Mouse (Mus musculus) forebrain, embryonic 15.5 days (tissue): ENCODE results near the gene Map3k14. TPM values are rescaled to one million over a fixed set of nuclear protein-coding genes. Genes with fewer than 3 reads are reported as not detected.

Source experiments
- ATAC-seq: fragments of 200-750 bp; cut with Nextera tagmentation; replicated peaks from 2 replicates; pipeline ENCODE4 v1.8.0; 2017; ENCODE audit warnings: mild to moderate bottlenecking, moderate TSS enrichment, moderate library complexity
- H3K27ac ChIP-seq: fragments of 300-500 bp; sonication (generic); replicated peaks from 2 replicates; pipeline ENCODE4 v1.5.1; 2015; ENCODE audit warnings: mild to moderate bottlenecking, inconsistent platforms
- H3K27me3 ChIP-seq: fragments of 300-500 bp; sonication (generic); 2 replicates; pipeline ENCODE4 v1.6.1; 2015; ENCODE audit warnings: inconsistent platforms
- H3K36me3 ChIP-seq: fragments of 300-500 bp; sonication (generic); 2 replicates; pipeline ENCODE4 v1.6.1; 2015; ENCODE audit warnings: mild to moderate bottlenecking, inconsistent platforms
- H3K4me1 ChIP-seq: fragments of 300-500 bp; sonication (generic); 2 replicates; pipeline ENCODE4 v1.6.1; 2015; ENCODE audit warnings: inconsistent platforms
- H3K4me2 ChIP-seq: fragments of 300-500 bp; sonication (generic); replicated peaks from 2 replicates; pipeline ENCODE4 v1.6.1; 2015; ENCODE audit warnings: mild to moderate bottlenecking, inconsistent platforms
- H3K4me3 ChIP-seq: fragments of 300-500 bp; sonication (generic); 2 replicates; pipeline ENCODE4 v1.5.1; 2015; ENCODE audit warnings: mild to moderate bottlenecking, inconsistent platforms
- H3K9ac ChIP-seq: fragments of 300-500 bp; sonication (generic); replicated peaks from 2 replicates; pipeline ENCODE4 v1.6.1; 2015; ENCODE audit warnings: mild to moderate bottlenecking, inconsistent platforms
- H3K9me3 ChIP-seq: fragments of 300-500 bp; sonication (generic); 2 replicates; pipeline ENCODE4 v1.6.1; 2016; ENCODE audit warnings: inconsistent platforms
- WGBS: fragments of 180-500 bp; shearing (Covaris S2); methylation state at CpG from one replicate; pipeline ENCODE4 v1.1.7; 2015; ENCODE audit warnings: mixed read lengths; 5-methylcytosine and 5-hydroxymethylcytosine counted together
- polyA plus RNA-seq: library from polyadenylated mRNA; unstranded; fragments of >200 nt; fragmentation: Nextera tagmentation; extraction: Ambion mirVana; gene quantifications from 2 replicates; pipeline ENCODE4 v1.2.1, GENCODE M21; 2015

The Map3k14 gene
- 3.7 and 3.9 TPM in 2 replicates for polyA plus RNA-seq

DNA sequence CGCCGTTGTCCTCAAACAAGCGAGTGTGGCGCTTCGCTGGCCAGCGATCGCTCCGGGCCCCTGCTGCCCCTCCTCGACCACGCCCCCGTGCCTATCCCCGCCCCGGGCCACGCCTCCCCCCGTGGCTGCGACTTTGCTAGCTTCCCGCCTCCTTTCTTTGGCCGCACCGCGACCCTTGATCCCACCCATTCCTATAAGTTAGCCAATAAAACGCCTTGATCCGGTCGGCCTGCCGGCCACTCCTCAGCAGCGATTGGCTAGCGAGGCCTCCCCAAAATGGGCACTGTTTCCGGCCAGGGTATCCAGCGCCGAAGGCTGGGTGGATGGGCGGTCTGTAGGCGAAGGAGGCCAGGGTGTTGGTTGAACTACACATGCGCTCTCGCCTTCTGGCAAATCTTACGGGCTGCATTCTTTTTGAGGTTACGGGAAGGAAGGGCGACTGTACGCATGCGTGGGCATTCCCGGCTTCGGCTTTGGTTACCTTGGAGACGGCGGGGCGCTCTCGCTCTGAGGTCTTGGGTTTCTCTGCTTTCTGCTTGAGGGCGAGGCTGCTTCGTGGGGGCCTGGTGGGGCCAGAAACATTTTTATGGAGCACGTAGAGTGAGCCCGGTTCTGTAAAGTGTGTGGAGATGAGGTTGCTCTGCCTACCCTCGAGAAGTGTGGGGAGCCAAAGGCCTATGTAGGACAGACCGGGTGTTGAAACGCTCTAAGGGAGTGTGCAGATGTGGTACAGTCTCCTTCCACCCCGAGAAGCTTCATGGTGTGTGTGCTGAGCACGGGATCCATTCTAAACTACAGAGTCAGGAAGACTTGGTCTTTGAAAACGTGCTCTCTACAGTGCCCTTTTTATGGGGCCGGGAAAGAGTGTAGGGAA is at the start of gene Map3k14:
Gene Map3k14, minus strand, starts transcription at position 127 of the 874 bp plus-strand sequence.
- Histone ChIP-seq H3K9ac (peak within 1 kb of the TSS; percentile 75), H3K36me3 (no peaks in the 10 kb centered on the region), H3K27ac (peak within 1 kb of the TSS; percentile 89), H3K4me2 (peak within 1 kb of the TSS; percentile 88), H3K4me1 (peaks cover 53% of the 10 kb centered on the region), H3K9me3 (no peaks in the 10 kb centered on the region), H3K27me3 (no peaks in the 10 kb centered on the region), H3K4me3 (peak within 1 kb of the TSS; percentile 71)
- peak; percentile 99 for ATAC-seq
- 1% methylated on average over 55 of the region's 55 CpGs for WGBS

DNA sequence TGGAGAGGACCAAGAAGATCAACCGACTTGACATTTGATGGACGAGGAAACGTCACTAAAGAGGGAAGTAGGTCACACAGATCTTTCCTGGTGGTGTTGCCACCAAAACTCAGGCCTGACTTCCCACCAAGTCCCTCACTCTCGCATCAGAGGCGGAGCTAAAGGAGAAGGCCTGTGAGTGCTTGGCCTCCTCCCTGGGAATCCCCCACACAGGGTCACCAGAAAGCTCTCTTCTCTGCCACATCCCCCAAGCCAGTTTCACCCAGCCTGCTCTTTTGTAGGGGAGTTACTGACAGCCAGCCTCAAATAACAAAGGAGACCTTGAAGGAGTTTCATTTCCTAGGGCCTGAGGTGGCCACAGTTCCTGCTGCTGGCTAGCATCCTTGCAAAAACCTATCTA is 48.1 kb upstream of the Map3k14 start:
- no peaks in the 10 kb centered on the region for H3K9me3 ChIP-seq
- no peak overlapping the region for H3K4me3 ChIP-seq
- no peak overlapping the region for H3K9ac ChIP-seq
- no peak overlapping the region for H3K27ac ChIP-seq
- no peak overlapping the region for H3K4me2 ChIP-seq
- ATAC-seq: no peak
- 87% methylated on average over 5 of the region's 5 CpGs for WGBS
- no peaks in the 10 kb centered on the region for H3K27me3 ChIP-seq
- no peaks in the 10 kb centered on the region for H3K36me3 ChIP-seq
- peaks cover 12% of the 10 kb centered on the region for H3K4me1 ChIP-seq

DNA sequence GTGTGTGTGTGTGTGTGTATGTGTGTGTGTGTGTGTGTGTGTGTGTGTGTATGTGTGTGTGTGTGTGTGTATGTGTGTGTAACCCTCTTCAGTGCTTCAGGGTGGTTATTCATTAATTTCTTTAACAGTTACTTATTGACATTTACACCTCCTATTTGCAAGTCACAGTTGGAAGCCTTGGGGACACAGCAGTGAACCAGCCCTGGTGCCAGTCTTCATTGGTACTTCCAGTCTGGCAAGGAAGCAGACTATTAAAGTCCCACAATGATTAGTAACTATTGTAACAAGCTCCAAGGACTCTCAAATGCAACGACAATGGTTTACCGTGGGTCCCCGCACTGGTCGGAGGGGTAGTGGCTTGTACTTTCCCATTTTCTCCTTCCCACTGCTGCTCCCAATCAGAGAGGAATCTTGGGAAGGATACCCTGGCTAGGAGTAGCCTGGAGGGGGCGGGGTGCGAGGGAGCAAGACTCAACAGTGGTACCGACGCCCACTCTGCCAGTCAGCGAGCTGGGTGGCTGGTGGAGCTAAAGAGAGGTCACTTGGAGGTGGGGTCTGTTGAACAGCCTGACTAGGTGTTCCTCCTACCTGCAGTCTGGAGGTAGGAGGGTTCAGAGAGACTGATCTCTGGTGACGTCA is 47.6 kb upstream of the Map3k14 start:
- Histone ChIP-seq H3K4me3 (no peak overlapping the region), H3K36me3 (no peaks in the 10 kb centered on the region), H3K27ac (no peak overlapping the region), H3K9ac (no peak overlapping the region), H3K27me3 (no peaks in the 10 kb centered on the region), H3K4me1 (peaks cover 11% of the 10 kb centered on the region), H3K4me2 (no peak overlapping the region), H3K9me3 (no peaks in the 10 kb centered on the region)
- WGBS: 83% methylated on average over 10 of the region's 10 CpGs
- no peak for ATAC-seq

DNA sequence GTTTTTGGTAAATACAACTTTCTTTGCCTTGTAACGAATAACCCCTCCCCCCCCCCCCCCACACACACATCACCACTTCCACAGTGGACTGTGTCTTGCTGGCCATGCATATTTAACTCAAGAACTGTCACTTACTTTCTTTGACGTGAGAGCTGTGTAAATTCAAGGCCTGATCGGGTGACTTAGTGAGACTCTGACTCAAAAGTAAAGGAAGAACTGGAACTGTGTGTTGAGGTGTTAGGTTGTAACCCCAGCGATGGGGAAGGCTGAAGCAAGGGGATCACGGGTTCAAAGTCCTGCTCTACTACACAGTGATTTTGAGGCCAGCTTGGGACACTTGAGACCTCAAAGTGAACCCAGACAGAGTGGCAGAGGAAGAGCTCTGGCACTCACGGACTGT is 46.3 kb upstream of the Map3k14 start:
- no peak overlapping the region for H3K4me3 ChIP-seq
- no peaks in the 10 kb centered on the region for H3K36me3 ChIP-seq
- no peak overlapping the region for H3K9ac ChIP-seq
- no peak overlapping the region for H3K27ac ChIP-seq
- WGBS: 79% methylated on average over 6 of the region's 6 CpGs
- peaks cover 7% of the 10 kb centered on the region for H3K4me1 ChIP-seq
- H3K4me2 ChIP-seq: no peak overlapping the region
- no peaks in the 10 kb centered on the region for H3K27me3 ChIP-seq
- no peaks in the 10 kb centered on the region for H3K9me3 ChIP-seq
- ATAC-seq: no peak

DNA sequence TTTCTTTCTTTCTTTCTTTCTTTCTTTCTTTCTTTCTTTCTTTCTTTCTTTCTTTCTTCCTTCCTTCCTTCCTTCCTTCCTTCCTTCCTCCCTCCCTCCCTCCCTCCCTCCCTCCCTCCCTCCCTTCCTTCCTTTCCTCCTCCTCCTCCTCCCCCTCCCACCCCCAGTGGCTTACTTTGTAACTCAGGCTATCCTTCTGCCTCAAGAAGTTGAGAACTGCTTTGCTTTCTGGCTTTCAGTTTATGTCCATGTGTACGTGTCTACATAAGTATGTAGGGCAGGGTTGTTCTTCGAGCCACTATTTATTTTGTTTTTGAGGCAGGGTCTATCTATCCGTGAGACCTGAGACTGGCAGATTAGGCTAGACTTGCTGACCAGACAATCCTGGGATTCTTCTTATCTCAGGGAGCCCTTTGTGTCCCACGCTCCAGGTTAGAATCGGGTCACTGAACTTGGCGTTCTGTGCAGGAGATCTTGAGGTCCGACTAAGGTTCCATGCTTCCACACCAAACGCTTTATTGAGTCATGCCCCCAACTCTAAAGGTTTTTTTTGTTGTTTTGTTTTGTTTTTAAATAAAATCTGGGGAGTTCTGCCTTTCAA is 45.5 kb upstream of the Map3k14 start:
- Histone ChIP-seq H3K4me2 (no peak overlapping the region), H3K36me3 (no peaks in the 10 kb centered on the region), H3K9ac (no peak overlapping the region), H3K4me3 (no peak overlapping the region), H3K27ac (no peak overlapping the region), H3K9me3 (no peaks in the 10 kb centered on the region), H3K27me3 (no peaks in the 10 kb centered on the region), H3K4me1 (peaks cover 7% of the 10 kb centered on the region)
- 59% methylated on average over 8 of the region's 8 CpGs for WGBS
- no peak for ATAC-seq

DNA sequence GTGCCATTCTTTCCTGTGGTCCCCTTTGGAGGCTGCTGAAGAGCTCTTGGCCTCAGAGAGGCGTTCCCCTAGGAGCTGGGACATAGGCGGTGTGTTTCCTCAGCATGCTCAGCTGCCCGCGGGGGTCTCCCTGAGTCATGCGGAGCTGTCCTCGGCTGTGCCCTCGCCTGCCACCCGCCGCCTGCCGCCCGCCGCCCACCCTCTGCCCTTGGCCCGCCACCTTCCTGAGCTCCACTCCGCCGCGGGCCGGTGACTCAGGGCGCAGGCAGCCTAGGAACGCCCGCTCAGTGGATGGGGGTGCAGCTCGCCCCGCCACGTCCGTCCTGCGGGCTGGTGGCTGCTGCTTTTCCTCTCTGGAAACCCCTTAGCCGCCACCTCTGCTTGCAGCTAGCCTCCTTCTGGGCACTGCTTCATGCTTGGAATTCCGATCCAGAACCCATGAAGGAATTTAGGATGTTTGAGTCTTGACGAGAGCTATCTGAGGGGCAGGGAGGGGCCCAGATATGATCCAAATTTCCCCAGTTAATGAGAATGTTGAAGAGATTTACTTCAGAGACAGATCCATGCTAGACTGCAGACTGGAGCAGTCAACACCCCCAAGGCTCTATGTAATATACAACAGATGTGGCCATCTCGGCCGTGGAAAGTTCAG is 44.8 kb upstream of the Map3k14 start:
- Histone ChIP-seq H3K9me3 (no peaks in the 10 kb centered on the region), H3K36me3 (no peaks in the 10 kb centered on the region), H3K4me3 (peak overlapping the region; percentile 33), H3K27ac (no peak overlapping the region), H3K4me1 (peaks cover 7% of the 10 kb centered on the region), H3K9ac (peak overlapping the region; percentile 37), H3K27me3 (no peaks in the 10 kb centered on the region), H3K4me2 (peak overlapping the region; percentile 59)
- WGBS: 5% methylated on average over 30 of the region's 30 CpGs
- no peak for ATAC-seq

DNA sequence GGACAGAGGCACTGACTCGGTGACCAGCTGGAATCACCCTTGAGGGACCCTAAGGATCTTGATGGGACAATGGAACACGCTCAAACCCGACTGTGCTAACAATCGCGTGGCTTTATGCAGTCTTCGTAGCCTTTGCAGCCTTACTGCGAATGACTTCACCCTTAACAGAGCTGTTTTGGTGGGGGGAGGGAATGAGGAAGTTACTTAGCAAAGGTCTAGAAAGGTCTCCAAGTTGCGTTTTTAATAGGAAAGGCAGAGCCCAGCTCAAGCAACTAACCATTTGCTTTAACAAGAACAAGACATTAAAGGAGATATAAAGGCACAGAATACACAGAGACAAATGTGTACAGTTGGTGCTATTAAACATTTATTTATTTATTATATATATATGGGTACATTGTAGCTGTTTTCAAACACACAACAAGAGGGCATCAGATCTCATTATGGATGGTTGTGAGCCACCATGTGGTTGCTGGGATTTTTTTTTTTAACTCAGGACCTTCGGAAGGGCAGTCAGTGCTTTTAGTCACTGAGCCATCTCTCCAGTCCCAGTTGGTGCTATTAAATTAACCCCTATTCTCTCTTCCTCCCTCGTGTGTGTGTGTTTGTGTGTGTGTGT is 42.8 kb upstream of the Map3k14 start:
- WGBS: 85% methylated on average over 10 of the region's 10 CpGs

DNA sequence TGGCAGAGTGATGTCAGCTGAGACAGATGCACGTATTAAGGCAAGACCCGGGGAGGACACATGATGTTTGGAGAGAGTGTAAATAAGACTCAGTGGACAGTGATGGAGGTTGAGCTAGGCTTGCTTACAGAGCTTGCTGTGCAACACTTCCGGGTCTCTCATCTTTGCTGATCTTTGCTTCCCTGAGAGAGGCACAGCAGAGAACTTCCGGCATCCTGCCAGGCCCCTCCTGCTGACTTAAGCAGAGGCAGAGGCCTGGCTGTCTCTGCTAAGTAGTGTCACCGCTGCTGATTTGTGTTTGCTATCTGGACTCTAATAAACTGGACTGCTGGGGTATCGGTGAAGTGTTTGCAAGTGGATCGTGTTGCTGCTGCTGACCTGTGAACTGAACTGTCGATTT is 40.6 kb upstream of the Map3k14 start:
- Histone ChIP-seq H3K4me2 (no peak overlapping the region), H3K27ac (no peak overlapping the region), H3K9me3 (no peaks in the 10 kb centered on the region), H3K36me3 (no peaks in the 10 kb centered on the region), H3K27me3 (no peaks in the 10 kb centered on the region), H3K9ac (no peak overlapping the region), H3K4me3 (no peak overlapping the region), H3K4me1 (peaks cover 7% of the 10 kb centered on the region)
- 83% methylated on average over 8 of the region's 8 CpGs for WGBS
- no peak for ATAC-seq

More for the DNA sequence above, 42.8 kb upstream of the Map3k14 start:
- ATAC-seq: no peak
- Histone ChIP-seq H3K36me3 (no peaks in the 10 kb centered on the region), H3K27me3 (no peaks in the 10 kb centered on the region), H3K4me1 (peaks cover 7% of the 10 kb centered on the region), H3K9ac (no peak overlapping the region), H3K4me3 (no peak overlapping the region), H3K27ac (no peak overlapping the region), H3K9me3 (no peaks in the 10 kb centered on the region), H3K4me2 (no peak overlapping the region)

DNA sequence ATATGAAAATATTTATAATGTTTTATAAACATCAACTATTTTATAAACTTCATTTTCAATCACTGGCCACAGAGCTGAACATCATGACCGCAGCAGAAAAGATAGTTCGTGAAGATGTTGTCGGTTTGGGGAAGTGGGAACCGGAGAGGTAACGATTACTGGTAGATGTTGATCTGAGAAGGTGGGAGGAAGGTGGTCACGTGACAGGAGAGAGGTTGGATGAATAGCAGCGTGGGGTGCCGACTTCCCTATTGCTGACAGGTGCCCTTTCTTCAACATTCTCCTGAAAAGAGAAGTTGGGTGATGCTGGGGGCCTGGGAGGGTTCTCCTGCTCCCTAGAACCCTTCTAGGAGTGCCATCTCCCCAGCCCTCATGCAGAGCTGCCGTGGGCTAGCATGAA is 37.3 kb upstream of the Map3k14 start:
- no peak overlapping the region for H3K4me3 ChIP-seq
- H3K9ac ChIP-seq: no peak overlapping the region
- H3K36me3 ChIP-seq: no peaks in the 10 kb centered on the region
- 89% methylated on average over 9 of the region's 9 CpGs for WGBS
- H3K4me2 ChIP-seq: no peak overlapping the region
- ATAC-seq: no peak
- H3K27me3 ChIP-seq: no peaks in the 10 kb centered on the region
- no peaks in the 10 kb centered on the region for H3K9me3 ChIP-seq
- no peaks in the 10 kb centered on the region for H3K4me1 ChIP-seq
- no peak overlapping the region for H3K27ac ChIP-seq

DNA sequence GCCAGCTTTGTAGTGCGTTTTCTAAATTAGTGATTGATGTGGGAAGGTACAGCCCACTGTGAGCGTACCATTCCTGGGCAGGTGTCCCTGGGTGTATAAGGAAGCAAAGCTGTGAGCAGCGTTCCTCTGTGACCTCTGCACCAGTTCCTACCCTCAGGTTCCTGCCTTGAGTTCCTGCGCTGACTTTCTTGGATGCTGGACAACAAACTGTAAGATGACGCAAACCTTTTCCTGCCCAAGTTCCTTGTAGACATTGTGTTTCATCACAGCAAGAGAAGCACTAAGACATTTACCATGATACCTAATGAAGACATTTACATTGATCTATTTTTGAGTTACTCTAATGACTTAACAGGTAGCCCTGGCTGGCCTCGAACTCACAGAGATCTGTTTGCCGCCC is 27.5 kb upstream of the Map3k14 start:
- no peaks in the 10 kb centered on the region for H3K27me3 ChIP-seq
- no peak overlapping the region for H3K27ac ChIP-seq
- H3K4me2 ChIP-seq: no peak overlapping the region
- no peaks in the 10 kb centered on the region for H3K9me3 ChIP-seq
- no peak overlapping the region for H3K4me3 ChIP-seq
- no peaks in the 10 kb centered on the region for H3K36me3 ChIP-seq
- 92% methylated on average over 7 of the region's 7 CpGs for WGBS
- peaks cover 7% of the 10 kb centered on the region for H3K4me1 ChIP-seq
- ATAC-seq: no peak
- no peak overlapping the region for H3K9ac ChIP-seq

DNA sequence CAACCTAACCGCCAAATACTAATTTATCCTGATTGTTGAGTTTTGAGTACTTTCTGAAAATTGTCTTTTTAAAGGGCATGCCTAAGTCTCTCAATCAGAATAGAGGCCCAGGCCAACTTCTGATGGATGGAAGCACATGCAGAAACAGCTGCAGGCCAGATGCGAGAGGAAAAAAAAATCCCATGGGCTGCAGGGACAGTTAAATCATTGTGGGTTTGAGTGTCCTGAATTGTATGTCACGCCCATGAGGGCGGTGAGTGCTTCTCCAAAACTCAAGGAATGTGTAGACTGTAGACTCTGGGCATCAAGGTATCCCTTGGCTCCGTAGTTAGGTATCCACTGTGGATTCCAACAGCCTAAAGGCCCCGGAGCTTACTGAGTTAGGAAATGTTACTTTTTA is 26.8 kb upstream of the Map3k14 start:
- no peak for ATAC-seq
- H3K4me1 ChIP-seq: peaks cover 7% of the 10 kb centered on the region
- no peaks in the 10 kb centered on the region for H3K27me3 ChIP-seq
- no peak overlapping the region for H3K4me2 ChIP-seq
- no peaks in the 10 kb centered on the region for H3K36me3 ChIP-seq
- H3K4me3 ChIP-seq: no peak overlapping the region
- H3K27ac ChIP-seq: no peak overlapping the region
- no peak overlapping the region for H3K9ac ChIP-seq
- WGBS: 92% methylated on average over 6 of the region's 6 CpGs
- H3K9me3 ChIP-seq: no peaks in the 10 kb centered on the region
